Mouse (Mus musculus) MEL (cell line): ENCODE measurements at regions not wholly inside any gene's neighbourhood (a gene's known extent, or its start where the extent isn't known, plus 50 kb on each side); places are given as distances from the start of the nearest gene placed in this dataset.

Experiments used
- BHLHE40 ChIP-seq: IDR thresholded peaks from 2 replicates; pipeline ENCODE4 v1.6.1; 2012; ENCODE audit warnings: low read depth, mild to moderate bottlenecking, inconsistent platforms, low read length, improper control_type of control experiment, borderline replicate concordance
- CTCF ChIP-seq, 3 experiments: IDR thresholded peaks in 2 of 3; conservative IDR thresholded peaks in 1 of 3; 2 replicates each; pipeline ENCODE4 v1.5.1; 2011 to 2012; ENCODE audit warnings: low read length in 3 of 3, low read depth in 2 of 3, mild to moderate bottlenecking in 2 of 3, improper control_type of control experiment in 1 of 3, inconsistent platforms in 1 of 3, mixed read lengths in 1 of 3, moderate library complexity in 1 of 3; ENCODE audit not compliant: control insufficient read depth in 1 of 3, insufficient read depth in 1 of 3, poor library complexity in 1 of 3, severe bottlenecking in 1 of 3
- ETS1 ChIP-seq: IDR thresholded peaks from 2 replicates; pipeline ENCODE4 v1.6.1; 2012; ENCODE audit warnings: low read depth, mild to moderate bottlenecking, inconsistent platforms, low read length, improper control_type of control experiment, moderate library complexity
- POLR2A ChIP-seq, 2 experiments: IDR thresholded peaks; 2 replicates each; pipeline ENCODE4 v1.6.1; 2011 to 2012; ENCODE audit warnings: low read length in 2 of 2, mild to moderate bottlenecking in 2 of 2, control low read depth in 1 of 2, improper control_type of control experiment in 1 of 2, low read depth in 1 of 2, moderate library complexity in 1 of 2; ENCODE audit not compliant: control insufficient read depth in 1 of 2, insufficient read depth in 1 of 2, poor library complexity in 1 of 2
- RAD21 ChIP-seq: IDR thresholded peaks from 2 replicates; pipeline ENCODE4 v1.6.1; 2011; ENCODE audit warnings: mild to moderate bottlenecking, low read depth, low read length, improper control_type of control experiment
- TAL1 ChIP-seq: IDR thresholded peaks from 2 replicates; pipeline ENCODE4 v1.6.1; 2012; ENCODE audit warnings: mild to moderate bottlenecking, inconsistent platforms, low read length, moderate library complexity, mixed read lengths
- ZC3H11A ChIP-seq: IDR thresholded peaks from 2 replicates; pipeline ENCODE4 v1.6.1; 2012; ENCODE audit warnings: low read depth, mild to moderate bottlenecking, inconsistent platforms, low read length, improper control_type of control experiment

DNA sequence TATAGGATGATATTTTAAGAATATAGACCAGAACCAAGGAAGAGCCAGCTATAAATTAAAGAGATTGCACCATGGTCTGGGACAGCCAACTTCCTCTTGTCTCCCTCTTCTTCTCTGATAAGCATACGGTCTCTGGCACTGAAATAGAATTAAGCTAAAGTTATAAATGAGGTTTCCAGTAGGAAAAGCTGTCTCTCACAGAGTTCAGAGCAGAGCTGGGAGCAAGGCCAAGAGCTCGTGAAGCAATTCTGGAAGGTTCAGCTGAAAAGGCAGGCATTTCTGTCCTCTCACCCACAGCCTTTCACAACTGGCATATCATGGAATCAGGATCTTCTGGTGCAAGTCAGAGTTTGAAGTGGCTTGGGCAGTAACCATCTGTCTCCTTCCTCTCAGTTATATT, 1247.8 kb downstream of the Agbl1 start:
- TF ChIP-seq TAL1 (no peak), CTCF (IDR thresholded peaks at IDR 0.05 in 2 of 3, conservative IDR thresholded peaks at IDR 0.05 in 1 of 3; ENCODE audit: control insufficient read depth in 1 of 3, insufficient read depth in 1 of 3, low read depth in 2 of 3, low read length in 3 of 3, poor library complexity in 1 of 3, severe bottlenecking in 1 of 3) (no peak), BHLHE40 (no peak), ETS1 (no peak), RAD21 (no peak), ZC3H11A (no peak), POLR2A (IDR thresholded peaks at IDR 0.05; ENCODE audit: control insufficient read depth in 1 of 2, insufficient read depth in 1 of 2, low read depth in 1 of 2, low read length in 2 of 2, poor library complexity in 1 of 2) (no peak)
